Mouse (Mus musculus): ENCODE measurements around the gene Pprc1. TPM values are rescaled to one million over a fixed set of nuclear protein-coding genes. Genes with fewer than 3 reads are reported as not detected.

Pprc1 gene
- polyA plus RNA-seq, 1 experiment from 2014 or later: 21.8 TPM

DNA sequence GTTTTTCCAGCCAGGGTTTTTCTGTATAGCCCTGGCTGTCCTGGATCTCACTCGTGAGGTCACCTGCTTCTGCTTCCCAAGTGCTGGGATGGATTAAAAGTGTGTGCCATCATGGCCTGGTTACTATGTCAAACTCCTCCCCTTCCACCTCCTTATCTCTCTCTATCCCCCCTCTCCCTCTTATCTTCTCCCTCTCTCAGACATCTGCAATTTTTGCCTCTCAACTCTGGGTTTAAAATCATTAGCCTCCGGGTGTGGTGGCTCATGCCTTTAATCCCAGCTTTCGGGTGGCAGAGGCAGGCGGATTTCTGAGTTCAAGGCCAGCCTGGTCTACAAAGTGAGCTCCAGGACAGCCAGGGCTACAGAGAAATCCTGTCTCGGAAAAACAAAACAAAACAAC is 29.6 kb downstream of the Pprc1 start:
- no peaks in the 10 kb centered on the region for H3K9me3 ChIP-seq
- no peak overlapping the region for H3K4me3 ChIP-seq (replicated peaks)
- H3K27me3 ChIP-seq: no peaks in the 10 kb centered on the region
- peaks cover 55% of the 10 kb centered on the region for H3K36me3 ChIP-seq
- 97% methylated on average over 5 of the region's 5 CpGs for WGBS
- H3K4me1 ChIP-seq (replicated peaks): peaks cover 26% of the 10 kb centered on the region
- H3K9ac ChIP-seq (replicated peaks): no peak overlapping the region
- no peak overlapping the region for H3K4me2 ChIP-seq (replicated peaks)
- H3K27ac ChIP-seq: no peak overlapping the region
- no peak for ATAC-seq

DNA sequence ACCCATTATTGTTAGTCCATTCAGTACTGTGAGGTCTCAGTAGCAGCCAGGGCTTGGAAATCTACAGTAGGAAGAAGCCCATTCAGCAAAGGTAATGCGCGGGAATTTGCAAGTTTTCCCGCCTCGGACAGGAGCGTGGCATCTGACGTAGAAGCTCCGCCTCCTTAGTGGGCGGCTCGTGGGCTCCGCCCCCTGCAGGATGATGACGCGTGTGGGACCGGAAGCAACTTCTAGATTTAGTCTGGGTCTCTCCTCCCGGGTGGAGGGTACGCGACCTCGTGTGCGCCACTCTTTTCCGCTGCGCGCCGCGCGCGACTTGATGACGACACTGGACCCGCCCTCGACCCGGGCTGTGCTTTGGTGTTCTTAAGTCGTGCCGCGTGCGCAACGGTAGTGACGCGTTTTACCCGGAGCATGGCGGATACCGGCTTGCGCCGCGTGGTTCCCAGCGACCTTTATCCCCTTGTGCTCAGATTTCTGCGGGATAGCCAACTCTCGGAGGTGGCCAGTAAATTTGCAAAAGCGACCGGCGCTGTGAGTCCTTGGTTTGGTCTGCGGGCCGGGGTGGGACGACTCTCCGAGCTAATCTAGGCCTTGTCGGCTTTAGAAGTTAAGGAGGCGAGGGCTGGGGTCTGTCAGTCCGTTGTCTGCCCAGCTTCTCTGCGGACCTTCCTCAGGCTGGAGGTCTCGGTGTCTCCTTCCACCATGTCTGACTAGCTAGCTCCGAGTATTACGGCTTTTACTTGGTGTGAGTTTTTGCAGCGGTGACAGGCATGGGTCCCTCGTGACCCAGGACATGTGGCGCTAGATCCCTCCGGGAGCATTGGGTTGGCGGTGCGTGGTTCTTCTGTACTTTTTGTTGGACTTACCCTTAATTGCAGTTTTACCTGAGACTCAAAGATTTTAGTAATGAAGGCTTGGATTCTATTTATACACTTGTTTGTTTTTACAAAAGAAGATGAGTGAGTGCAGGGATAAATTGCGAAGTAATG is 31.2 kb downstream of the Pprc1 start, which contains the start of gene Nolc1:
Gene Nolc1, plus strand, starts transcription at position 248 of the 992 bp plus-strand sequence.
- under 1% methylated on average over 66 of the region's 66 CpGs for WGBS
- peak within 1 kb of the TSS; percentile 75 for H3K4me2 ChIP-seq (replicated peaks)
- H3K27me3 ChIP-seq: no peaks in the 10 kb centered on the region
- peak; percentile 96 for ATAC-seq
- peaks cover 58% of the 10 kb centered on the region for H3K36me3 ChIP-seq
- peak within 1 kb of the TSS; percentile 80 for H3K9ac ChIP-seq (replicated peaks)
- peak within 1 kb of the TSS; percentile 70 for H3K4me3 ChIP-seq (replicated peaks)
- H3K9me3 ChIP-seq: no peaks in the 10 kb centered on the region
- peak within 1 kb of the TSS; percentile 63 for H3K27ac ChIP-seq
- H3K4me1 ChIP-seq (replicated peaks): peaks cover 26% of the 10 kb centered on the region

DNA sequence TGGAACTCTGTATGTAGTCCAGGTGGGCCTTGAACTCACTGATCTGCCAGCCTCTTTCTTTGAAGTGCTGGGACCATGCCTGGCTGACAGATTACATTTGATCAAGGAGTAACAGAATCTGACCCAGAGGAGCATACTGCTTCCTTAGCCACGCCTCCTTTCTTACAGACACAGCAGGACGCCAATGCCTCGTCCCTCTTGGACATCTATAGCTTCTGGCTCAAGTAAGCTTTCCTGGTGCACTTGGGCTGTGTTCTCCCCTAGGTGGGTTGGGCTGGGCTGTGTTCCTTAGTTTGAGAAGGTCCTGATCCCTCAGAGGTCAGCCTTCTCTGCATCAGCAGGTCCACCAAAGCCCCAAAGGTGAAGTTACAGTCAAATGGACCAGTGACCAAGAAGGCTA is 33.8 kb downstream of the Pprc1 start:
- H3K4me1 ChIP-seq (replicated peaks): peaks cover 26% of the 10 kb centered on the region
- no peaks in the 10 kb centered on the region for H3K9me3 ChIP-seq
- H3K36me3 ChIP-seq: peaks cover 59% of the 10 kb centered on the region
- no peaks in the 10 kb centered on the region for H3K27me3 ChIP-seq
- no peak overlapping the region for H3K4me2 ChIP-seq (replicated peaks)
- no peak for ATAC-seq
- 60% methylated on average over 3 of the region's 3 CpGs for WGBS
- no peak overlapping the region for H3K4me3 ChIP-seq (replicated peaks)
- H3K27ac ChIP-seq: no peak overlapping the region
- H3K9ac ChIP-seq (replicated peaks): no peak overlapping the region

DNA sequence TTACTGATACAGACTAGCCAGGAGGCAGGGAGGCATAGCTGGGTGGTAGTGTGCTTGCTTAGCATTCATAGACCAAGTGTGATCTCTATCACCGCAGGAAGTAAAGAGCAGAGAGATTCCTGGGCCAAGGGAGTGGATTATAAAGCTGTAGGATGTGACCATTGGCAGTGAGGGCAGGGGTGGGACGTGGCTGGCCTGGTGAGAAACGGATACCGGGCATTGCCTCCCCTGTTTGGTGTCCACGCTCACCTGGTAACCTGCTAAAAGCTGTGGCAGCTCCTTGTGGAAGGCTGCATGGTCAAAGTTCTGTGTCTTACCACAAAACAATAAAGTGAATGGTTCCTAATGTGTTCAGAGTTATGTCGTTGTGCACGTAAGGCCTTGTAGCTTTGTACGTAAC is 40.5 kb downstream of the Pprc1 start:
- Histone ChIP-seq H3K4me1 (replicated peaks) (no peaks in the 10 kb centered on the region), H3K4me2 (replicated peaks) (no peak overlapping the region), H3K27ac (no peak overlapping the region), H3K27me3 (no peaks in the 10 kb centered on the region), H3K4me3 (replicated peaks) (no peak overlapping the region), H3K36me3 (peaks cover 55% of the 10 kb centered on the region), H3K9me3 (no peaks in the 10 kb centered on the region), H3K9ac (replicated peaks) (no peak overlapping the region)
- no peak for ATAC-seq
- 96% methylated on average over 8 of the region's 8 CpGs for WGBS

DNA sequence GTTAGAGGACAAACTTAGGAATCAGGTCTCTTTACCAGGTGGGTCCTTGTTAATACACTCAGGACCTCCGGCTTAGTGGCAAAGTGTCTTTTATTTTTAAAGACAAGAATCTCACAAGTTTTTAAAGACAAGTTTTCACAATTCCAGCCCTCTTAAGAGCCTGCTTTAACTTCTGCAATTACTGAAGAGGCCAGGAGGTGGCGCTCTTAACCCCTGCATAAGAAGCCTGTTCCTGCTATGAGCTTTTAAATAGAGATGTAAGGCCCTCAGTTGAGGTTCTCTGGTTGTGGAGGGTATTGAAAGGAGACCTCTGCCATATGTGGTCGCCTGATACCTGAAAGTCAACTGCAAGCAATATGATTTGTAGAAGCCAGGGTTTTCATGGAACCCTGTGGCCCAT is 41.7 kb downstream of the Pprc1 start:
- peaks cover 43% of the 10 kb centered on the region for H3K36me3 ChIP-seq
- no peak overlapping the region for H3K9ac ChIP-seq (replicated peaks)
- 55% methylated on average over 3 of the region's 3 CpGs for WGBS

DNA sequence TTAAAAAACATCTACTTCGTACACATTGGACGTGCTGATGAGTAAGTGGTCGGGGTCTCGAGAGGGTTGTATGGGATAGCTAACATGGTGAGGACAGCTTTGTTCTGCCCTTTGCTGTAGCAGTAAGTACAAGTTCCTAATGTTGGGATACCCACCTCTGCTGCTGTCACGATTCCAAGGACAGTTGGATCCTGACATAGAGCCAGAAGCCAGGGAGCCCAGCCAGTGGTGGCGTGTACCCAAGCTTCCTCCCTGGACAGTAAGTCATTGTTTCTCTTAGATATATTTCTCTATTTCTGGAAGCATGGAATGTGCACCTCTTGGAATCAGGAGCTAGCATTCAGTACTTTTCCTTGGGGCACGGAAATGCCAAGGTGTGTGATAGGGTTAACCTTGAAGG is 43.2 kb downstream of the Pprc1 start:
- no peak overlapping the region for H3K4me3 ChIP-seq (replicated peaks)
- H3K4me2 ChIP-seq (replicated peaks): no peak overlapping the region
- no peak overlapping the region for H3K9ac ChIP-seq (replicated peaks)
- H3K9me3 ChIP-seq: no peaks in the 10 kb centered on the region
- no peak for ATAC-seq
- WGBS: 87% methylated on average over 7 of the region's 7 CpGs
- H3K4me1 ChIP-seq (replicated peaks): no peaks in the 10 kb centered on the region
- peaks cover 28% of the 10 kb centered on the region for H3K36me3 ChIP-seq
- H3K27ac ChIP-seq: no peak overlapping the region
- H3K27me3 ChIP-seq: no peaks in the 10 kb centered on the region

More for the DNA sequence above, 41.7 kb downstream of the Pprc1 start:
- Histone ChIP-seq H3K4me1 (replicated peaks) (no peaks in the 10 kb centered on the region), H3K4me3 (replicated peaks) (no peak overlapping the region), H3K27ac (no peak overlapping the region), H3K27me3 (no peaks in the 10 kb centered on the region), H3K4me2 (replicated peaks) (no peak overlapping the region), H3K9me3 (no peaks in the 10 kb centered on the region)
- ATAC-seq: no peak

DNA sequence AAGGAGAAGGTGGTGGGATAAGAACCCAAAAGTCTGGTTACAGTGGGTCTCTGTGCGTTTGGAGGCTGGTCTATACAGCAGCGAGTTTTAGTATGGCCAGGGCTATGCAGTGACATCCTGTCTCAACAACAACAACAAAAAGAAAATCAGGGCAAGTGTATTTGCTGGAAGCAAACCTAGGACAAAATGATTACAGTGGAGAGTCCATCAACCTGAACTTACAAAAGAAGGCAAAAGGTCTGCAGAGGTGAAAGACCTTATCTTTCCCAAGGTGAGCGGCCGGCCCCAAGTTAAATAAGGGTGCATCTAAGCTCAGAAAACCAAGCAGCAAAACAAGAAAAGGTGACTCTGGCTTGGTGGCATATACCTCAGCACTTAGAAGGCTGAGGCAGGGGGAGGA is 47.0 kb downstream of the Pprc1 start:
- 92% methylated on average over 4 of the region's 4 CpGs for WGBS
- Histone ChIP-seq H3K4me2 (replicated peaks) (no peak overlapping the region), H3K27me3 (no peaks in the 10 kb centered on the region), H3K27ac (no peak overlapping the region), H3K4me3 (replicated peaks) (no peak overlapping the region), H3K4me1 (replicated peaks) (no peaks in the 10 kb centered on the region), H3K9ac (replicated peaks) (no peak overlapping the region), H3K9me3 (no peaks in the 10 kb centered on the region), H3K36me3 (no peaks in the 10 kb centered on the region)
- ATAC-seq: no peak

DNA sequence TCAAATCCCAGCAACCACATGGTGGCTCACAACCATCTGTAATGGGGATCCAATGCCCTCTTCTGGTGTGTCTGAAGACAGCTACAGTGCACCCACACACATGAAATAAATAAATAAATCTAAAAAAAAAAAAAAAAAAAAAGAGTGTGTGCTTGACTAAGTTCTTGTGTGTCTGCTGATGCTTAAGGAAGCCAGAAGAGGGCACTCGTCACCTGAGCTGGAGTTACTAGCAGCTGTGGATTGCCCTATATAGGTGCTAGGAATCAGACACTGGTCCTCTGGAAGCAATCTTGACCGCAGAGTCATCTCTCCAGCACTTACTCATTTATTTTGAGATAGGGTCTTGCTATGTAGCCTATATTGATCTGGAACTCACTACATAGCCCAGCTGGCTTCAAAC is 49.5 kb downstream of the Pprc1 start:
- no peak for ATAC-seq

DNA sequence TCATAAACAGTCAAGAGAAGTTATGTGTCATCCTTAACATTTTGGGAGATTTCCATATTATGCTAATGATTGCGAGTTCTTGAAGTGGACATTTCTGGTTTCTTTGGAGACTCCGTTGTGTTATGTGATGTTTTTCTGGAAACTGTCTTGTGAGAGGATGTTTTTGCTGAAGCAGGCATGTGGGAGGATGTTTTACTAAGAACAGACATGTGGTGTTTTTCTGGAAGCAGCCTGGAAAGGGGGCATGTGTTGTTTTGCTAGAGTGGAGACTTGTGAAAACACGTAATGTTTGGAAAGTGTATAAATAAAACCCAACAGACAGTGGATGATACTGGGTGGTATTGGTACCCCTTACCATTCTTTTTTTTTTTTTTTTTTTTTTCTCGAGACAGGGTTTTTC is 50.6 kb downstream of the Pprc1 start:
- WGBS: 86% methylated on average over 4 of the region's 4 CpGs
- H3K4me1 ChIP-seq (replicated peaks): no peaks in the 10 kb centered on the region
- H3K4me2 ChIP-seq (replicated peaks): no peak overlapping the region
- H3K27me3 ChIP-seq: no peaks in the 10 kb centered on the region
- H3K36me3 ChIP-seq: no peaks in the 10 kb centered on the region
- no peaks in the 10 kb centered on the region for H3K9me3 ChIP-seq
- no peak overlapping the region for H3K9ac ChIP-seq (replicated peaks)
- no peak overlapping the region for H3K27ac ChIP-seq
- no peak overlapping the region for H3K4me3 ChIP-seq (replicated peaks)
- ATAC-seq: no peak

More for the DNA sequence above, 49.5 kb downstream of the Pprc1 start:
- Histone ChIP-seq H3K4me1 (replicated peaks) (no peaks in the 10 kb centered on the region), H3K9ac (replicated peaks) (no peak overlapping the region), H3K4me2 (replicated peaks) (no peak overlapping the region), H3K4me3 (replicated peaks) (no peak overlapping the region), H3K27me3 (no peaks in the 10 kb centered on the region), H3K36me3 (no peaks in the 10 kb centered on the region), H3K27ac (no peak overlapping the region), H3K9me3 (no peaks in the 10 kb centered on the region)
- 89% methylated on average over 2 of the region's 2 CpGs for WGBS

DNA sequence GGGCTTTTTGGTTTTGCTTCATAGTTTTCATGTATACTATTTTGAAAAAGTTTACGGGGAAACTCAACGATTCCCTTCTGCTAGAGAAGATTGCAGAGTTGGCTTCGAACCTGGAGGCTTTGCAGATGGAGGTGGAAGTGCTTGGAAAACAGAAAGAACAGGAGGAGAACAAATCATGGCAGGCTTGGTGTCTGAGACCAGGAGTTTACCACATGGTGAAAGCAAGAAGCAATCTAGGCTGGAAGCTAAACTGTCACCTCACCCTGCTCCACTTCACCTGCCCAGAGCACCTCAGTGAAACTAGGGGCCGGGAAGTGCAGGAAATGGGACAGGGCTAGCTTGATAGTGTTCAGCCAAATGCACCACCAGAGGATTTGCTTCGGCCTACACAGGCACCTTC is 51.7 kb downstream of the Pprc1 start:
- no peak for ATAC-seq
- 85% methylated on average over 5 of the region's 5 CpGs for WGBS
- no peaks in the 10 kb centered on the region for H3K4me1 ChIP-seq (replicated peaks)
- no peak overlapping the region for H3K4me2 ChIP-seq (replicated peaks)
- no peak overlapping the region for H3K9ac ChIP-seq (replicated peaks)
- no peaks in the 10 kb centered on the region for H3K27me3 ChIP-seq
- no peak overlapping the region for H3K27ac ChIP-seq
- no peaks in the 10 kb centered on the region for H3K36me3 ChIP-seq
- no peak overlapping the region for H3K4me3 ChIP-seq (replicated peaks)
- H3K9me3 ChIP-seq: no peaks in the 10 kb centered on the region

DNA sequence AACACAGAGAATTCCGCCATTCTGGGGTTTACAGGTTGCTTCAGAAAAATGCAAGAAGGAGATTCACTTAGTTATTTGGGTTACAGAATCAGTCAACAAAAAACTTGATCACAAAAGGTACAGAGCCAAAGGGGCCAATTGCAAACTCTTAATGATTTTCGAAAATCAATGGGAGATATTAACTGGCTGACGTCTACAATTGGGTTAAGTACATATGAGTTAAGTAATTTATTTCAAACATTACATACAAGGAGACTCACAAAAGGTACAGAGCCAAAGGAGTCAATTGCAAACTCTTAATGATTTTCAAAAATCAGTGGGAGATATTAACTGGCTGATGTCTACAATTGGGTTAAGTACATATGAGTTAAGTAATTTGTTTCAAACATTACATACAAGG is 54.9 kb downstream of the Pprc1 start:
- Histone ChIP-seq H3K9ac (replicated peaks) (no peak overlapping the region), H3K4me2 (replicated peaks) (no peak overlapping the region), H3K27ac (no peak overlapping the region), H3K27me3 (no peaks in the 10 kb centered on the region), H3K9me3 (no peaks in the 10 kb centered on the region), H3K4me3 (replicated peaks) (no peak overlapping the region), H3K4me1 (replicated peaks) (no peaks in the 10 kb centered on the region), H3K36me3 (no peaks in the 10 kb centered on the region)
- ATAC-seq: no peak
- WGBS: 89% methylated on average over 3 of the region's 3 CpGs

DNA sequence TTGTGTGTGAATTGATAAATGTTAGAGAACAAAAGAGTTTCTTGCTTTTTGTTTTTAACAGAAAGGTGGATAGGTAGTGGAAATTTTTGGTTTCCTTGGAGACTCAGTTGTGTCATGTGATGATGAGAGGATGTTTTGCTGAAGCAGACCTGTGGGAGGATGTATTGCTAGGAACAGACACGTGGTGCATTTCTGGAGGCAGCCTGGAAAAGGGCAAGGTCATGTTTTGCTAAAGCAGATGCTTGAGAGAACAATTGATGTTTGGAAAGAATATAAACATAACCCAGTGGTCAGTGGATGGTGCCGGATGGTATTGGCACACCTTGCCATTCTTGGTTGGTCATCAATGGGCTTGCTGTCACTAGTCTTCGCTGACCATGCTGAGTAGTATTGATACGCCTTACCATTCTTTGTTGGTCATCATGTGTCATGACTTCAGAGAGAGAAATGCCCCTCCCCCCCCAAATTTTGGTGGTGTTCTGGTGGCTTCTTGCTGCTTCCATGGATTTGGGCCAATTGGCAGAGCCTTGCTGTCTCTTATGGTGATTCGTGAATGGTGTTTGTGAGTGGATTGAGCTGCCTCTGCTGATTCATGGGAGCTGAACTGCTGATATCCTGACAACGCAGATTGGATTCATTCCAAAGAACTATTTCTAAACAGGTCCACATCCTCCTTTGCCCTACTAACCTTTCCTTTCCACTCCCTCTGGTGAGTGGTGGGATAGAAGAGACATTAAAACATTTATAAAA is 58.9 kb downstream of the Pprc1 start:
- no peaks in the 10 kb centered on the region for H3K36me3 ChIP-seq
- no peak overlapping the region for H3K4me3 ChIP-seq (replicated peaks)
- H3K9ac ChIP-seq (replicated peaks): no peak overlapping the region
- H3K9me3 ChIP-seq: no peaks in the 10 kb centered on the region
- no peak overlapping the region for H3K27ac ChIP-seq
- H3K27me3 ChIP-seq: no peaks in the 10 kb centered on the region
- no peak overlapping the region for H3K4me2 ChIP-seq (replicated peaks)
- WGBS: 85% methylated on average over 6 of the region's 6 CpGs
- no peak for ATAC-seq
- H3K4me1 ChIP-seq (replicated peaks): no peaks in the 10 kb centered on the region

Data from midbrain, embryonic 13.5 days (tissue).